Mouse (Mus musculus) stomach, postnatal 0 days (tissue): Measurements from ENCODE around the gene Epb42.

Experiments
- CTCF ChIP-seq: IDR thresholded peaks from 2 replicates; pipeline ENCODE4 v1.5.1; 2016; ENCODE audit warnings: antibody characterized with exemption, low read depth, mild to moderate bottlenecking, moderate library complexity
- EP300 ChIP-seq: optimal IDR thresholded peaks from 2 replicates; pipeline ENCODE3; 2016; ENCODE audit warnings: antibody characterized with exemption

DNA sequence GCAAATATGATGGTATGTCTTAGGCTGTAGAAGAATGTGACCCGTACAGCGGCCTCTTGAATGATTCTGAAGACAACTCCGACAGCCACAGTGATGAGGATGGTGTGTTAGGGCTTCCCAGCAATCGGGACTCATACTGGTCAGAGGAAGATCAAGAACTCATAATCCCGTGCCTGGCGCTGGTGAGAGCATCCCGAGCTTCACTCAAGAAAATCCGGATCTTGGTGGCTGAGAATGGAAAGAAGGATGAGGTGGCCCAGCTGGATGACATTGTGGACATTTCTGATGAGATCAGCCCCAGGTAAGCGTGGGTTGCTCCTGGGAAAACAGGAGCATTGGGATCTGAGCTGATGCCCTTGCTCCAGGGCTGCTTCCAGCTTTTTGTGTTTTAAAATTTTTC is 24.2 kb downstream of the Epb42 start:
- TF ChIP-seq CTCF (no peak), EP300 (no peak)
